Mouse (Mus musculus): ENCODE data around the gene Olfr652.

The Olfr652 gene

GRCm38 (mm10) chr7:104560601-104561000, at the start of gene Olfr652:
TSS of gene Olfr652 (plus strand) at chr7:104560901.
- DNase-seq (ENCODE audit: low spot score) = no peak

GRCm38 (mm10) chr7:104549833-104550232, 10.9 kb upstream of the Olfr652 start, which contains the start of gene Olfr651:
TSS of gene Olfr651 (plus strand) at chr7:104550133.
- DNase-seq (ENCODE audit: low spot score) = no peak

- DNase-seq (ENCODE audit: low spot score) = no peak
These were observed 8.0 kb upstream of the Olfr652 start for GRCm38 (mm10) chr7:104552700-104553099.

- no peak for DNase-seq (ENCODE audit: low spot score)
These were observed 16.3 kb downstream of the Olfr652 start, which contains the start of gene Olfr653 for GRCm38 (mm10) chr7:104577014-104577413. TSS of gene Olfr653 (plus strand) at chr7:104577314.

GRCm38 (mm10) chr7:104580846-104581245, 20.1 kb downstream of the Olfr652 start:
- DNase-seq (ENCODE audit: low spot score) = no peak

GRCm38 (mm10) chr7:104581429-104581828, 20.7 kb downstream of the Olfr652 start:
- no peak for DNase-seq (ENCODE audit: low spot score)

- DNase-seq (ENCODE audit: low spot score) = no peak
These were observed 26.0 kb downstream of the Olfr652 start, which contains the start of gene Olfr654 for GRCm38 (mm10) chr7:104586725-104587124. TSS of gene Olfr654 (plus strand) at chr7:104587025.

GRCm38 (mm10) chr7:104588274-104588673, 27.6 kb downstream of the Olfr652 start:
- no peak for DNase-seq (ENCODE audit: low spot score)

- no peak for DNase-seq (ENCODE audit: low spot score)
These were observed 41.0 kb downstream of the Olfr652 start, which contains the start of gene Olfr655 for GRCm38 (mm10) chr7:104601679-104602078. TSS of gene Olfr655 (minus strand) at chr7:104601779.

- peak; percentile 7 for DNase-seq (ENCODE audit: low spot score)
These were observed 42.5 kb downstream of the Olfr652 start for GRCm38 (mm10) chr7:104603173-104603572.

- no peak for DNase-seq (ENCODE audit: low spot score)
These were observed 44.0 kb downstream of the Olfr652 start for GRCm38 (mm10) chr7:104604727-104605126.

GRCm38 (mm10) chr7:104613655-104614054, 53.0 kb downstream of the Olfr652 start, which contains the start of gene Olfr656:
TSS of gene Olfr656 (plus strand) at chr7:104613955.
- no peak for DNase-seq (ENCODE audit: low spot score)

Data from urinary bladder, postnatal 25 days (tissue).